Mouse (Mus musculus) heart, embryonic 13.5 days (tissue): Measurements from ENCODE around the gene Il3. TPM values are rescaled to one million over a fixed set of nuclear protein-coding genes. Genes with fewer than 3 reads are reported as not detected.

ENCODE experiments used
- ATAC-seq: fragments of 200-750 bp; cut with Nextera tagmentation; 2 replicates; pipeline ENCODE4 v1.8.0; 2017; ENCODE audit warnings: moderate TSS enrichment; ENCODE audit not compliant: insufficient number of reproducible peaks, low FRiP score, low TSS enrichment; ENCODE audit errors: extremely low read depth
- H3K27ac ChIP-seq: fragments of 300-500 bp; sonication (generic); replicated peaks from 2 replicates; pipeline ENCODE4 v1.5.1; 2015; ENCODE audit warnings: moderate library complexity, mild to moderate bottlenecking, inconsistent platforms
- H3K27me3 ChIP-seq: fragments of 300-500 bp; sonication (generic); replicated peaks from 2 replicates; pipeline ENCODE4 v1.6.1; 2015; ENCODE audit warnings: mild to moderate bottlenecking, inconsistent platforms
- H3K36me3 ChIP-seq: fragments of 300-500 bp; sonication (generic); 2 replicates; pipeline ENCODE4 v1.6.1; 2015; ENCODE audit warnings: mild to moderate bottlenecking, inconsistent platforms
- H3K4me1 ChIP-seq: fragments of 300-500 bp; sonication (generic); 2 replicates; pipeline ENCODE4 v1.6.1; 2015; ENCODE audit warnings: inconsistent platforms
- H3K4me2 ChIP-seq: fragments of 300-500 bp; sonication (generic); 2 replicates; pipeline ENCODE4 v1.6.1; 2015; ENCODE audit warnings: inconsistent platforms, mild to moderate bottlenecking, moderate library complexity
- H3K4me3 ChIP-seq: fragments of 300-500 bp; sonication (generic); 2 replicates; pipeline ENCODE4 v1.5.1; 2015; ENCODE audit warnings: moderate library complexity, mild to moderate bottlenecking, inconsistent platforms
- H3K9ac ChIP-seq: fragments of 300-500 bp; sonication (generic); 2 replicates; pipeline ENCODE4 v1.6.1; 2015; ENCODE audit warnings: inconsistent platforms, mild to moderate bottlenecking, moderate library complexity
- H3K9me3 ChIP-seq: fragments of 300-500 bp; sonication (generic); 2 replicates; pipeline ENCODE4 v1.6.1; 2016; ENCODE audit warnings: inconsistent platforms
- WGBS: fragments of 180-500 bp; shearing (Covaris S2); methylation state at CpG from one replicate; pipeline ENCODE4 v1.1.7; 2015; ENCODE audit warnings: mixed read lengths; 5-methylcytosine and 5-hydroxymethylcytosine counted together
- polyA plus RNA-seq: library from polyadenylated mRNA; unstranded; fragments of >200 nt; fragmentation: Nextera tagmentation; extraction: Ambion mirVana; gene quantifications from 2 replicates; pipeline ENCODE4 v1.2.1, GENCODE M21; 2015

Gene Il3
- polyA plus RNA-seq, 1 experiment from 2014 or later: not detected

- H3K9me3 ChIP-seq: no peaks in the 10 kb centered on the region
- H3K9ac ChIP-seq: no peak overlapping the region
- 0 out of 2 replicates have a peak, but pooled peaks cover 3% of the 10 kb centered on the region for H3K27me3 ChIP-seq
- no peak for ATAC-seq
- no peak overlapping the region for H3K4me2 ChIP-seq
- H3K36me3 ChIP-seq: no peaks in the 10 kb centered on the region
- 70% methylated on average over 3 of the region's 3 CpGs for WGBS
- no peak overlapping the region for H3K4me3 ChIP-seq
- H3K27ac ChIP-seq: no peak overlapping the region
- H3K4me1 ChIP-seq: peaks cover 8% of the 10 kb centered on the region
Observed at GRCm38 (mm10) chr11:54242494-54242893, 24.6 kb downstream of the Il3 start.

DNA sequence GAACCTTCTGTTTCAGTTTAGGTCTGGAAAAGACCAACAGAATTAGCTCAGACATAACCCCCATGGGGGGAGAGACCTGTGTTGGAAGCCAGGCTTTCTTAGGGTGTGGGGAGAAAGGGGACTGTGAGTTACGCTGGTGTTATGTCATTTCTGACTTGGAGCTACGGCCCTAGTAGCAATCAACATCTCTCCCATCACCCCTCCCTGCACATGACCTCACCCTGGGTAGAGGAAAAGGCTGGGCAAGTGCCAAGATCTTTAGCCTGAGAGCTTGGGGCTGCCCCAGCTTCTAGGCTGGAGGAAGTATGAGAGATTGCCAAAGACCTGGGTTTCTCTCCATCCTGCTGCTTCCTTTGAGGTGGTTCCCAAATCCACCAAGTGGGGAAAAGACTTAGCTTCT, 30.1 kb downstream of the Il3 start:
- Histone ChIP-seq H3K4me3 (no peak overlapping the region), H3K9me3 (no peaks in the 10 kb centered on the region), H3K27me3 (0 out of 2 replicates have a peak, but pooled peaks cover 3% of the 10 kb centered on the region), H3K4me2 (no peak overlapping the region), H3K9ac (no peak overlapping the region), H3K36me3 (no peaks in the 10 kb centered on the region), H3K27ac (no peak overlapping the region), H3K4me1 (peaks cover 11% of the 10 kb centered on the region)
- whole genome bisulfite sequencing: 22% methylated on average over 2 of the region's 2 CpGs
- ATAC-seq: no peak

DNA sequence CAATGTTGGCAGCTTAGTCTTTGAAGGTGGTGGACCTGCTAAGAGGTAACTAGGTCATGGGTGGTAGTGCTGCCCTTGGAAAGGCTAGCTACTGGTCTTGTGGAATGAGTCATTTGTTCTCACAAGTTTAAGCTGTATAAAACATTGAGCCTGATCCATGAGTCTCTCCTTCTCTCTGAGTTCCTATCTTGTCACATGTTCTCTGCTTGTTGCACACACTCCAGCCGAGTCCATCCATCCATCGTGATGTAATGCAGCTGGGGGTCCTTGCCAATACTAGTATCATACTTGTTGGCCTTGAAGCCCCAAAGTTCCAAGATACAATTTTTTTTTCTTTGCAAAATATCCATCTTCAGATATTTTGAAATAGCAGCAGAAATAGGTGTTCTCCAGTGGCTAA, 39.6 kb downstream of the Il3 start:
- Histone ChIP-seq H3K4me3 (no peak overlapping the region), H3K27me3 (no peaks in the 10 kb centered on the region; the same call in 1 of the 2 replicates), H3K36me3 (no peaks in the 10 kb centered on the region), H3K9me3 (no peaks in the 10 kb centered on the region), H3K4me2 (no peak overlapping the region), H3K4me1 (no peaks in the 10 kb centered on the region), H3K27ac (no peak overlapping the region), H3K9ac (no peak overlapping the region)
- ATAC-seq: no peak
- 92% methylated on average over 2 of the region's 2 CpGs for WGBS

DNA sequence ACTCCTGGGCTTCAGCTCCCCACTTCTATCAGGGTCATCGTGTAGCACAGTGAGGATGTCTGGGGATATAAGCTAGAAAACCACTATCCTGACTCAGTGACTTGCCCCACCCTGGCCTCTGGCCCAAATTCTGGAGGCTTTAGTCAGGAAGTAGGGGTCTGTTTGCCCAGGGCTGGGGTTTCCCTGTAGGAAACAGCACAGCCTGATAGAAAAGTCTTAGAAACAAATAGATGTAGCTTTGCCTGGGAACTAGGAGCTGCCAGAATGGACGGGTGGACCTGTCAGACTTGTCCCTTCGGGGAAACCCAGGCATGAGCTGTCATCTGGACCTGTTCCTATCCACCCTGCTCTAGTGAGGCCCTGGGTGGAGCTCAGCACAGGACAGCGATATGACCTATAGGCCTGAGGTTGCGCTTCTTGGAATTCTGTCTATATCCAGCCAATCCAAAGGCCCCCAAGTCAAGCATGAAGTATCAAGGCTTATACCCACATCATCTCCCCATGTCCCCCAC, 42.5 kb downstream of the Il3 start:
- H3K27ac ChIP-seq: no peak overlapping the region
- WGBS: 80% methylated on average over 5 of the region's 5 CpGs

DNA sequence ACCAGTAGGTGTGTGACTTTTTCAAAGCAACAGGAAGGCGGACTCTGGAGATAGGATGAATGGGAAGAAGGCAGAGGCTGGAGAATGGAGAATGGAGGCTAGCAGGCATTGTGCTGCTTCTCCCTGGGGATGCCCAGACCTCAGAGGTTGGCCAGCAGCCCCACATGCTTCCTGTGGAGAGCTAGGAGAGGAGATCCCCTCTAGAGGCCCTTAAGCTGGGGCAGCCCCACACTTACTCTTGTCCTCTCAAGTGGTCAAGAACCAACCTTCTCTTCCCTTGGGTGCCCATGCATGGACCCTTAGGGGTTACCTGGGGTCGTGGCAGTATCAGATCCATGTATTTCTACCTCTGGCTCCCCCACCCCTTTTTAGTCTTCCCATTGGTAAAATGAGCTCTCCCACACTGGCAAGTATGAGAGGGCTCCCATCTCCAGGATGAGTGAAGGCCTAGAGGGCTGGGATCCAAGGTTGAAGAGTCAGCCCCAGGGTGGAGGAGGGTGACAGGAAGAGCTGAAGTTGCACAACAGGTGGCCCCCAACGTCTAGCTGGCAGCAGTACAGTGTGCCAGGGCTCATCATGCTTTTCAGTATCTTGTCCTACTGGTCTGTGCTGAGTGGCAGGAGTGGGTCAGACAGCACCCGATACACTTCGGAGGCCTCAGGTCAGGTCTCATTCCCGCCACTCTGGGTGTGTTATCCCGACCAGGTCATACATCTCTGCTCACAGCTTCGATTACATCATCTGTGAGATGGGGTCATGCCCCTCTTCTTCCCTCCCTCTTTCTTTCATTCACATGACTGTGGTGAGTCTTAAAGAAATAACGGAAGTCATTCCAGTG, 43.2 kb downstream of the Il3 start:
- no peak for ATAC-seq
- H3K27ac ChIP-seq: no peak overlapping the region
- no peaks in the 10 kb centered on the region; the same call in 1 of the 2 replicates for H3K27me3 ChIP-seq
- no peak overlapping the region for H3K4me3 ChIP-seq
- H3K9ac ChIP-seq: no peak overlapping the region
- 72% methylated on average over 9 of the region's 9 CpGs for WGBS
- peaks cover 5% of the 10 kb centered on the region; the same call in 1 of the 2 replicates for H3K4me1 ChIP-seq
- H3K4me2 ChIP-seq: no peak overlapping the region
- H3K9me3 ChIP-seq: no peaks in the 10 kb centered on the region
- no peaks in the 10 kb centered on the region for H3K36me3 ChIP-seq

More for the DNA sequence above, 42.5 kb downstream of the Il3 start:
- no peak overlapping the region for H3K4me2 ChIP-seq
- no peak overlapping the region for H3K4me3 ChIP-seq
- H3K36me3 ChIP-seq: no peaks in the 10 kb centered on the region
- ATAC-seq: no peak
- peaks cover 5% of the 10 kb centered on the region; the same call in 1 of the 2 replicates for H3K4me1 ChIP-seq
- no peak overlapping the region for H3K9ac ChIP-seq
- H3K27me3 ChIP-seq: no peaks in the 10 kb centered on the region; the same call in 1 of the 2 replicates
- H3K9me3 ChIP-seq: no peaks in the 10 kb centered on the region

DNA sequence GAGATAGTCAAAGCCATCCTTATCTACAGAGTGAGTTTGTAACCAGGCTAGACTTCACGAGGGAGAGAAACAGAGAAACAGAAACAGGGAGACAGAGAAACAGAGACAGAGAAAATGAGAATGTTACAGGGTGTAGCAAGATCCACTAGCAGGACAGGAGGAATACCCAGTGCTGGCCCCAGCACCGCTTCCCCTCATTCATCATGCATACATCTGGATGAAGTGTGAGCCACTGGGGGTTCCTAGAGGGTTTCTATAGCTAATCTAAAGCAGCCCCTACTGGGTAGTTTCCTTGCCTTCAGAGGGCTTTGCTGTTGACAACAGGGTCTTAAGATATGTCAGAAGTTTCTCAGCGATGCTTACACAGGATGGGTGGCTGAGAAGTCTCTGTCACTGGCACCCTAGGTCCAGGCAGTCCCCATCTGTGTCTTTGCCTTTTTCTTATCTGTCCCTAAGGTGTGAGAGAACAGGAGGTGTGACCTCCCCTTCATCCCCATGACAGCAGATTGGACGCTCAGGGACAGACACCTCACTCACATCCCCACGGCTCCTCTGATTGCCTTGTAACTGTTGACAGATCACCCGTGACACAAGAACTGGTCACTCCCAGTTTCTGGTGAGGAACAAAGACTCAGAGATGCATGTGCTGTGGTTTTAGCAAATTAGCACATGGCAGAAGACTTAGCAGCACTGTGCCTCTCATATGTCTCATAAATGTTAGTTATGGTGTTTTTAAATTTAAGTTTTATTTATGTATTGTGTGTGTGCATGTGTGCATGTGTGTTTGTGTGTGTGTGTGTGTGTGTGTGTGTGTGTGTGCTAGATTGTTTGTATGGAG, 47.0 kb downstream of the Il3 start:
- no peak overlapping the region for H3K4me3 ChIP-seq
- H3K27ac ChIP-seq: no peak overlapping the region
- no peak overlapping the region for H3K4me2 ChIP-seq
- no peaks in the 10 kb centered on the region for H3K36me3 ChIP-seq
- ATAC-seq: no peak
- H3K27me3 ChIP-seq: peaks cover 5% of the 10 kb centered on the region; the same call in 1 of the 2 replicates
- WGBS: 13% methylated on average over 6 of the region's 6 CpGs
- H3K4me1 ChIP-seq: peaks cover 5% of the 10 kb centered on the region; the same call in 1 of the 2 replicates
- H3K9me3 ChIP-seq: no peaks in the 10 kb centered on the region
- no peak overlapping the region for H3K9ac ChIP-seq

DNA sequence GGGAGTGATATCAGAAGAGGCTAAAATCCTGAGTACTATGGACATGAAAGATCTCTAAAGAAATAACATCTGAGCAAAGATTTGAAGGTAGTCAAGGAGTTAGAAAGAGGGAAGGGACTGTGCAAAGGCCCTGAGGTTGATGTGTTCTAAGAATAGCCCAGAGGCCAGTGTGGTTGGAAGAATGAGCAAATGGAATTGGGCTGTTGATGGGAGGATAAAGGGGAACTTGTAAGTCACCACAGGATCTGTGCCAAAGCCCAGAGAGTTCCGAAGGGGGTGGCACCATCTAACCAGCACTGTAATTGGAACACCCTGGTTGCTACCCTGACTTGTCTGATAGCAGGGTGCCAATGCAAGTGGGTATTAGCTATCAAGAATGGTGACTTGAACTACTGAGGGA, 47.9 kb downstream of the Il3 start:
- Histone ChIP-seq H3K9me3 (no peaks in the 10 kb centered on the region), H3K9ac (no peak overlapping the region), H3K4me2 (no peak overlapping the region), H3K27me3 (peaks cover 5% of the 10 kb centered on the region; the same call in 1 of the 2 replicates), H3K4me3 (no peak overlapping the region), H3K4me1 (peaks cover 7% of the 10 kb centered on the region; the same call in 1 of the 2 replicates), H3K27ac (no peak overlapping the region), H3K36me3 (no peaks in the 10 kb centered on the region)
- ATAC-seq: no peak
- 89% methylated on average over 1 of the region's 1 CpGs for WGBS

- ATAC-seq: no peak
- Histone ChIP-seq H3K4me2 (no peak overlapping the region), H3K9me3 (no peaks in the 10 kb centered on the region), H3K27ac (no peak overlapping the region), H3K36me3 (no peaks in the 10 kb centered on the region), H3K9ac (no peak overlapping the region), H3K27me3 (peaks cover 5% of the 10 kb centered on the region; the same call in 1 of the 2 replicates), H3K4me1 (peaks cover 9% of the 10 kb centered on the region; the same call in 1 of the 2 replicates), H3K4me3 (no peak overlapping the region)
- WGBS: 70% methylated on average over 7 of the region's 7 CpGs
Observed at GRCm38 (mm10) chr11:54217384-54217783, 49.7 kb downstream of the Il3 start.

DNA sequence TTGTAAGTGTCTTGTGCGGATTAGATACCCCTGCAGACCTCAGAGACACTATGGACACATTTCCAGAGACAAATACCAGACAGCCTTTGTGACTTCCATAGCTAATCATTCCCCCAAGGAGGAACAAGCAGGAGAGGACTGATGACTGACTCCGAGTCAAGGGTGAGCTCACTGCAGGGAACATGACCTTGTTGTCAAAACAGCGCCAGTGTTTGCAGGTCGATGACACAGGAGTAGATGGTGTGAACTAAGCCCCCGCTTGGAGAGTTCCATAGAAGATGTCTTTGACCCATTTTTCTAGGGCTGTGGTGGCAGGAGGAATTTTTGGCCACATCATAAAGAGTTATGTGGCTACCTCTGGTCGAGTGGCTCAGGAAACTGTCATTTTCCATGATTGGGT, 51.0 kb downstream of the Il3 start:
- no peak overlapping the region for H3K27ac ChIP-seq
- no peak overlapping the region for H3K9ac ChIP-seq
- no peak for ATAC-seq
- no peaks in the 10 kb centered on the region for H3K36me3 ChIP-seq
- H3K4me2 ChIP-seq: no peak overlapping the region
- H3K27me3 ChIP-seq: peaks cover 5% of the 10 kb centered on the region; the same call in 1 of the 2 replicates
- no peaks in the 10 kb centered on the region for H3K9me3 ChIP-seq
- H3K4me3 ChIP-seq: no peak overlapping the region
- WGBS: 58% methylated on average over 6 of the region's 6 CpGs
- peaks cover 9% of the 10 kb centered on the region; the same call in 1 of the 2 replicates for H3K4me1 ChIP-seq
